Mouse (Mus musculus): ENCODE measurements around the gene Elovl5. TPM values are rescaled to one million over a fixed set of nuclear protein-coding genes. Genes with fewer than 3 reads are reported as not detected.

The Elovl5 gene
- polyA plus RNA-seq, 1 experiment from 2014 or later: 91.1 TPM

GRCm38 (mm10) chr9:78016288-78016687, 99.1 kb downstream of the Elovl5 start:
- Histone ChIP-seq H3K9me3 (replicated peaks) (no peaks in the 10 kb centered on the region), H3K4me1 (peaks cover 3% of the 10 kb centered on the region), H3K4me3 (no peak overlapping the region), H3K27me3 (ENCODE audit: low read depth, poor library complexity, severe bottlenecking) (no peaks in the 10 kb centered on the region), H3K36me3 (no peaks in the 10 kb centered on the region), H3K27ac (no peak overlapping the region)
- no peak for DNase-seq (ENCODE audit: low spot score)
- WGBS: 78% methylated on average over 15 of the region's 15 CpGs

DNA sequence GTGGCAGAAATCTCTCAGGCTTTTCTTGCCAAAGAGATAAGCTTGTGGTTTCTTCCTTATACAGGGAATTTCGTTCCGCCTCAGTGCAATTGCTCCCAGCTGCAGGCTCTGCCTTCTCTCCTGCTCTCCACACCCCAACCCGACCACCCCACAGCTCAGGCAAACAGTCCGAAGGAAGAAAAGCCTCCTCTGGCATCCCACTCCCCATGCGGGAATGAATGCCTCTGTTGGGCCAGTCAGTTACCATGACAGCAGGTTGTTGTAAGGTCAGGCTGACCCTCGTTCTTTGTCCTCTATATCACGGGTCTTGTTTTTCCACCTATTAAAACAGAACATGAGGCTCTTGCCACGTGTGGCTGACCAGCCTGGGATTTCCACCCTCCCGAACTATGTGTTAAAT, 104.1 kb downstream of the Elovl5 start:
- no peak for DNase-seq (ENCODE audit: low spot score)
- Histone ChIP-seq H3K27me3 (ENCODE audit: low read depth, poor library complexity, severe bottlenecking) (no peaks in the 10 kb centered on the region), H3K9me3 (replicated peaks) (no peaks in the 10 kb centered on the region), H3K27ac (no peak overlapping the region), H3K4me3 (no peak overlapping the region), H3K36me3 (no peaks in the 10 kb centered on the region), H3K4me1 (peaks cover 10% of the 10 kb centered on the region)
- 62% methylated on average over 9 of the region's 9 CpGs for WGBS

- 81% methylated on average over 8 of the region's 8 CpGs for WGBS
- H3K4me3 ChIP-seq: no peak overlapping the region
- no peaks in the 10 kb centered on the region for H3K36me3 ChIP-seq
- no peak overlapping the region for H3K27ac ChIP-seq
- H3K27me3 ChIP-seq (ENCODE audit: low read depth, poor library complexity, severe bottlenecking): no peaks in the 10 kb centered on the region
- H3K4me1 ChIP-seq: peaks cover 10% of the 10 kb centered on the region
- no peak for DNase-seq (ENCODE audit: low spot score)
- H3K9me3 ChIP-seq (replicated peaks): no peaks in the 10 kb centered on the region
Observed at GRCm38 (mm10) chr9:78022187-78022945, 105.2 kb downstream of the Elovl5 start.

DNA sequence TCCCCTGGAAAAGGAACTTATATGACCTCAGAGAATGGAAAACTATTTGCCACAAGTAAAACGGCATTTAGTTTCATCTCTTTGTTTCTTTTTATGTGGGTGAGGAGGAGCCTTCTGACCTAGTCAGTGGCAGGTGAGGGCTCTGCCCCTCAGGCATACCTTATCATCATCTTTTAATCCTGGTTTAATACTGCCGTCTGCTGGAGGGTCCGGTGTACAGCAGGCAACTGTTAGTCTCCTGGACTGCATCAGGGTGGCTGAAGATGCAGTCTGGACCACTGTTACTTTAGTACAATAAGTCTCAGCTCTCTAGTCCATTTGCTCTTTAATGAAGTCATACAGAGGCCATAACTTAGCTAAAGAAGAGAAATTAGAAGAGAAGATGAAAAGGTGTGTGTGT, 107.7 kb downstream of the Elovl5 start:
- no peaks in the 10 kb centered on the region for H3K36me3 ChIP-seq
- WGBS: 24% methylated on average over 3 of the region's 3 CpGs
- no peaks in the 10 kb centered on the region for H3K27me3 ChIP-seq (ENCODE audit: low read depth, poor library complexity, severe bottlenecking)
- peaks cover 10% of the 10 kb centered on the region for H3K4me1 ChIP-seq
- no peaks in the 10 kb centered on the region for H3K9me3 ChIP-seq (replicated peaks)
- DNase-seq (ENCODE audit: low spot score): peak; percentile 68
- H3K4me3 ChIP-seq: no peak overlapping the region
- no peak overlapping the region for H3K27ac ChIP-seq

DNA sequence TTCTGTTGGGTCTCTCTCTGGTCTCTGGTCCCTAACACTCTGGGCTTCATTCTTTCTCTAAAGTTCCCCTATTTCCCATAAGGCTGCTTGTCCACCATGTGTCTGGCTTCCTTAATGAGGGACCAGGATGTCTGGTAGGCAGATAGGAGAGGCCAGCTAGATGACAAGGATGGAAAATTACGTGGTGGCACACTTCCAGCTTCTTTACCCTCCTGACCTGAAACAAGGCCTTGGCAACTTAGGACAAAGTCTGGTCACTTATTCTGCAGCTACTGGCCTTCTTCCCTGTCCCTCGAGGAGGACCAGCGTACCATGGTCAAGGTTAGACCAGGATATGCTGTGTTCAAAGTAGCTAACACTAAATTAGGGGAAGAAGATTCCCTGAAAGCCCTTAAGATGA, 109.9 kb downstream of the Elovl5 start:
- H3K27me3 ChIP-seq (ENCODE audit: low read depth, poor library complexity, severe bottlenecking): no peaks in the 10 kb centered on the region
- WGBS: 84% methylated on average over 3 of the region's 3 CpGs
- 0 out of 2 replicates have a peak, but pooled peaks cover 1% of the 10 kb centered on the region for H3K4me1 ChIP-seq
- no peaks in the 10 kb centered on the region for H3K36me3 ChIP-seq
- DNase-seq (ENCODE audit: low spot score): no peak
- H3K4me3 ChIP-seq: no peak overlapping the region
- no peak overlapping the region for H3K27ac ChIP-seq
- no peaks in the 10 kb centered on the region for H3K9me3 ChIP-seq (replicated peaks)

GRCm38 (mm10) chr9:78030835-78031456, 113.8 kb downstream of the Elovl5 start:
- no peaks in the 10 kb centered on the region for H3K27me3 ChIP-seq (ENCODE audit: low read depth, poor library complexity, severe bottlenecking)
- 91% methylated on average over 10 of the region's 10 CpGs for WGBS

GRCm38 (mm10) chr9:78032930-78033329, 115.8 kb downstream of the Elovl5 start:
- DNase-seq (ENCODE audit: low spot score): no peak
- WGBS: 92% methylated on average over 4 of the region's 4 CpGs
- no peak overlapping the region for H3K4me3 ChIP-seq

More at GRCm38 (mm10) chr9:78030835-78031456, 113.8 kb downstream of the Elovl5 start:
- Histone ChIP-seq H3K4me3 (no peak overlapping the region), H3K4me1 (no peaks in the 10 kb centered on the region), H3K27ac (no peak overlapping the region), H3K36me3 (no peaks in the 10 kb centered on the region), H3K9me3 (replicated peaks) (no peaks in the 10 kb centered on the region)
- no peak for DNase-seq (ENCODE audit: low spot score)

More at GRCm38 (mm10) chr9:78032930-78033329, 115.8 kb downstream of the Elovl5 start:
- Histone ChIP-seq H3K27ac (no peak overlapping the region), H3K9me3 (replicated peaks) (no peaks in the 10 kb centered on the region), H3K36me3 (no peaks in the 10 kb centered on the region), H3K27me3 (ENCODE audit: low read depth, poor library complexity, severe bottlenecking) (no peaks in the 10 kb centered on the region), H3K4me1 (no peaks in the 10 kb centered on the region)

Other genes with a start within 250 kb of the Elovl5 start
- 12.6 and 12.9 TPM in 2 replicates for gene Gclc, start 162.8 kb upstream of the Elovl5 start, polyA plus RNA-seq (2016; fragmentation: Nextera tagmentation; extraction: Ambion mirVana)
- gene Gcm1, start 134.6 kb downstream of the Elovl5 start, polyA plus RNA-seq (2016; fragmentation: Nextera tagmentation; extraction: Ambion mirVana): not detected in 2 replicates
- gene Fbxo9, start 191.7 kb downstream of the Elovl5 start, polyA plus RNA-seq (2016; fragmentation: Nextera tagmentation; extraction: Ambion mirVana): 22.2 and 25.5 TPM in 2 replicates
- 46.7 and 47.4 TPM in 2 replicates for gene Ick, start 191.8 kb downstream of the Elovl5 start, polyA plus RNA-seq (2016; fragmentation: Nextera tagmentation; extraction: Ambion mirVana)